Mouse (Mus musculus) layer of hippocampus, adult 9-11 months (tissue): ENCODE data around the gene Tas1r1.
"Not testable (repeated sequence)": the region's sequence is repeated elsewhere in the genome, so short reads cannot be mapped to it uniquely, and the experiment has no call there.

Source experiments
- DNase-seq: peaks from one replicate; pipeline ENCODE4 v3.0.0; 2022

Gene Tas1r1

GRCm38 (mm10) chr4:152041924-152042641, 3.7 kb upstream of the Tas1r1 start:
- DNase-seq = no peak

GRCm38 (mm10) chr4:152039831-152040310, 1.5 kb upstream of the Tas1r1 start:
- DNase-seq = no peak

- peak; percentile 88 for DNase-seq
Measured at GRCm38 (mm10) chr4:152038985-152039830, 840 bp upstream of the Tas1r1 start, which contains the start of gene Nol9. Gene Nol9 (plus strand): TSS chr4:152039321.

GRCm38 (mm10) chr4:152036464-152036863, 1.9 kb downstream of the Tas1r1 start:
- not testable (repeated sequence) for DNase-seq

GRCm38 (mm10) chr4:152032922-152033321, 5.4 kb downstream of the Tas1r1 start:
- no peak for DNase-seq

GRCm38 (mm10) chr4:152029997-152030396, 8.4 kb downstream of the Tas1r1 start:
- peak; percentile 16 for DNase-seq

GRCm38 (mm10) chr4:152029087-152029486, 9.3 kb downstream of the Tas1r1 start:
- no peak for DNase-seq

- no peak for DNase-seq
Measured at GRCm38 (mm10) chr4:152028456-152028855, 9.9 kb downstream of the Tas1r1 start.

- peak; percentile 98 for DNase-seq
Measured at GRCm38 (mm10) chr4:152027524-152027923, 10.8 kb downstream of the Tas1r1 start, which contains the start of gene Zbtb48. Gene Zbtb48 (minus strand): TSS chr4:152027671.

GRCm38 (mm10) chr4:152026751-152027508, 11.4 kb downstream of the Tas1r1 start:
- DNase-seq = no peak

- no peak for DNase-seq
Measured at GRCm38 (mm10) chr4:152024525-152024924, 13.8 kb downstream of the Tas1r1 start.

GRCm38 (mm10) chr4:152022506-152022905, 15.9 kb downstream of the Tas1r1 start:
- DNase-seq = no peak

GRCm38 (mm10) chr4:152021568-152022097, 16.7 kb downstream of the Tas1r1 start:
- no peak for DNase-seq

GRCm38 (mm10) chr4:152020024-152020423, 18.3 kb downstream of the Tas1r1 start:
- DNase-seq = no peak

- no peak for DNase-seq
Measured at GRCm38 (mm10) chr4:152019073-152019472, 19.3 kb downstream of the Tas1r1 start.

GRCm38 (mm10) chr4:152013036-152013813, 25.1 kb downstream of the Tas1r1 start:
- no peak for DNase-seq

- no peak for DNase-seq
Measured at GRCm38 (mm10) chr4:152012109-152012508, 26.3 kb downstream of the Tas1r1 start.

GRCm38 (mm10) chr4:152011171-152011760, 27.1 kb downstream of the Tas1r1 start:
- no peak for DNase-seq

- DNase-seq = no peak
Measured at GRCm38 (mm10) chr4:152010707-152011134, 27.6 kb downstream of the Tas1r1 start.

- peak; percentile 38 for DNase-seq
Measured at GRCm38 (mm10) chr4:152010091-152010706, 28.2 kb downstream of the Tas1r1 start.
